Mouse (Mus musculus) liver, postnatal 0 days (tissue): ENCODE data around the gene Cpxm2. TPM values are rescaled to one million over a fixed set of nuclear protein-coding genes. Genes with fewer than 3 reads are reported as not detected.

Experiments
- ATAC-seq: fragments of 200-750 bp; cut with Nextera tagmentation; 2 replicates; pipeline ENCODE4 v1.8.0; 2017; ENCODE audit warnings: mild to moderate bottlenecking, moderate library complexity
- DNase-seq: peaks from one replicate; pipeline ENCODE4 v3.0.0-alpha.2; 2016
- H3K27ac ChIP-seq: fragments of 300-500 bp; sonication (generic); 2 replicates; pipeline ENCODE4 v1.5.1; 2014; ENCODE audit warnings: antibody characterized with exemption, moderate library complexity, mild to moderate bottlenecking, low read depth
- H3K27me3 ChIP-seq: fragments of 300-500 bp; sonication (generic); 2 replicates; pipeline ENCODE4 v1.6.1; 2014; ENCODE audit warnings: low read length, control low read depth, mixed read lengths; ENCODE audit not compliant: insufficient read depth
- H3K36me3 ChIP-seq: fragments of 300-500 bp; sonication (generic); replicated peaks from 2 replicates; pipeline ENCODE4 v1.6.1; 2014; ENCODE audit warnings: mild to moderate bottlenecking, control low read depth, low read length, moderate library complexity, mixed read lengths; ENCODE audit not compliant: insufficient read depth
- H3K4me1 ChIP-seq: fragments of 300-500 bp; sonication (generic); 2 replicates; pipeline ENCODE4 v1.6.1; 2014; ENCODE audit warnings: antibody characterized with exemption, mild to moderate bottlenecking, control low read depth; ENCODE audit not compliant: insufficient read depth
- H3K4me2 ChIP-seq: fragments of 300-500 bp; sonication (generic); 2 replicates; pipeline ENCODE4 v1.6.1; 2014; ENCODE audit warnings: low read depth, mild to moderate bottlenecking, low read length, moderate library complexity, mixed read lengths
- H3K4me3 ChIP-seq: fragments of 300-500 bp; sonication (generic); 2 replicates; pipeline ENCODE4 v1.5.1; 2014; ENCODE audit warnings: low read depth, low read length
- H3K9ac ChIP-seq: fragments of 300-500 bp; sonication (generic); replicated peaks from 2 replicates; pipeline ENCODE4 v1.6.1; 2014; ENCODE audit warnings: mild to moderate bottlenecking, moderate library complexity
- H3K9me3 ChIP-seq: fragments of 300-500 bp; sonication (generic); 2 replicates; pipeline ENCODE4 v1.6.1; 2016; ENCODE audit warnings: mild to moderate bottlenecking, control low read depth, low read length, mixed read lengths
- CTCF ChIP-seq: sonication (generic); IDR thresholded peaks from 2 replicates; pipeline ENCODE4 v1.5.1; 2016; ENCODE audit warnings: antibody characterized with exemption, low read depth
- EP300 ChIP-seq: IDR thresholded peaks from 2 replicates; pipeline ENCODE4 v1.6.1; 2016; ENCODE audit warnings: antibody characterized with exemption, low read depth, mild to moderate bottlenecking
- WGBS: fragments of 180-500 bp; shearing (Covaris S2); extraction: QIAGEN DNeasy Blood & Tissue Kit; methylation state at CpG from one replicate; pipeline ENCODE4 v1.1.7; 2014; ENCODE audit not compliant: insufficient replicate concordance; 5-methylcytosine and 5-hydroxymethylcytosine counted together
- polyA plus RNA-seq: library from polyadenylated mRNA; unstranded; fragments of >200 nt; fragmentation: Nextera tagmentation; extraction: Ambion mirVana; gene quantifications from 2 replicates; pipeline ENCODE4 v1.2.1, GENCODE M21; 2015

Gene Cpxm2
- polyA plus RNA-seq, 1 experiment from 2014 or later, result 0.56 TPM

DNA sequence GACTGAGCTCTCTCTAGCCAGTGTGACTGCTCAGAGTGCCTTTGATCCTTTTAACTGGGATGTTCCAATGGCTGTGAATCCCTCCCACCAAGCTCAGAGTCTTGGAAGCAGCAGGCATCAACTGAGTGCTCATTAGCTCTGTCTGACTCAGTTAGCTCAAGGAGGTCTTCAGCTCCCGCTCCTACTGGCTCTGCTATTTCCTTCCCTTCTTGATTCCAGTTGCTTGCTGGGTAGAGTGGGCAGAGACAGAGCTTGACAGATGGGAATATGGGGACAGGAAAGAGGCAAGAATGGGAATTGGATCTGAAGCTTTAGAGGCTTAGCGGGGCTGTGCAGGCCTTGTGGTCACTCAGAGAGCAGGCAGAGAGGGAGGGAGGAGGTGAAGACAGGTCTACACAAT, 19.8 kb upstream of the Cpxm2 start:
- DNase-seq (no peak), ATAC-seq (no peak)
- no peak overlapping the region for H3K27ac ChIP-seq
- H3K4me3 ChIP-seq, result no peak overlapping the region
- no peak overlapping the region for H3K4me2 ChIP-seq
- H3K9me3 ChIP-seq, result no peaks in the 10 kb centered on the region
- TF ChIP-seq EP300 (no peak), CTCF (no peak)
- no peaks in the 10 kb centered on the region for H3K4me1 ChIP-seq
- H3K27me3 ChIP-seq, result no peaks in the 10 kb centered on the region
- no peak overlapping the region for H3K9ac ChIP-seq
- H3K36me3 ChIP-seq, result no peaks in the 10 kb centered on the region
- whole genome bisulfite sequencing, result 77% methylated on average over 2 of the region's 2 CpGs

DNA sequence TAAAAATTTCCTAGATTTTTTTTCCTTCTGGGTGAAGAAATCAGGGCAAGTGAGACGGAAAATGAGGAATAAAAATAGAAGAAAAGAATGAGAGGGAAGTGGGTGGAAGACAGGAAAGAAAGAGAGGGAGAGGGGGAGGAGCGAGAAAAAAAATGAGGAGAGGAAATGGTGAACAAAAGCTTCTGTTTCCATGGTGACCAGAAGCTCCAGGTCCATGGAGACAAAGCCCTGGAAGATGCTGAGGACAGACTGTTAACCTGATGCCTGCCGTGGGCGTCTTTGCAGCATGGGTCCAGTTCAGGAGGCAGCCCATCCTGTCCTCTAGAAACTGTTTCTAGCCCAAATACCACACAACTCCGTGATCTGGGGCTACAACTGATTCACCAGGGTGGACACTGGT, 17.7 kb upstream of the Cpxm2 start:
- H3K4me3 ChIP-seq, result no peak overlapping the region
- H3K9ac ChIP-seq, result no peak overlapping the region
- WGBS, result 65% methylated on average over 5 of the region's 5 CpGs
- H3K9me3 ChIP-seq, result no peaks in the 10 kb centered on the region
- DNase-seq (no peak), ATAC-seq (no peak)
- H3K27me3 ChIP-seq, result no peaks in the 10 kb centered on the region
- TF ChIP-seq EP300, result no peak
- no peak for TF ChIP-seq CTCF
- H3K4me1 ChIP-seq, result no peaks in the 10 kb centered on the region
- no peak overlapping the region for H3K27ac ChIP-seq
- no peaks in the 10 kb centered on the region for H3K36me3 ChIP-seq
- no peak overlapping the region for H3K4me2 ChIP-seq

DNA sequence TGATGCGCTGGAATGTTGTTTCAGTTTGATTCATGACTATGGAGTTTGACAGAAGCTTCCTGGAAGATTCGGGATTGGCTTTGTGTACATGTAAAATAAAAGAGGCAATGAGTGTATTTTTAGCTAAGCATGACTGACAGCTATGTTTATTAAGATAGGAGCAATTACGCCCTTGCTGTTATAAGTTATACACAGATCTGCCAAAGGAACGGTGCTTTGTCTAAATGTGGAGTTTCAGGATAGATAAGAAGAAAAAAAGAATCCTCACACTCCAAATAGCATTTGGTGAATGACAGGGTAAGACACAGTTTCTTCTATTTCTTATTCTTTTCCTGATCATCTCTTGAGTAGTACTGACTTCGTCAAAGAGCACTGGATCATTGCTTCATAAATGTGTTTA, 17.2 kb upstream of the Cpxm2 start:
- Histone ChIP-seq H3K9ac (no peak overlapping the region), H3K36me3 (no peaks in the 10 kb centered on the region), H3K27ac (no peak overlapping the region), H3K4me3 (no peak overlapping the region), H3K9me3 (no peaks in the 10 kb centered on the region), H3K4me1 (no peaks in the 10 kb centered on the region), H3K27me3 (no peaks in the 10 kb centered on the region), H3K4me2 (no peak overlapping the region)
- no peak for ATAC-seq
- DNase-seq, result no peak
- whole genome bisulfite sequencing, result 68% methylated on average over 5 of the region's 5 CpGs
- TF ChIP-seq EP300, result no peak
- no peak for TF ChIP-seq CTCF

DNA sequence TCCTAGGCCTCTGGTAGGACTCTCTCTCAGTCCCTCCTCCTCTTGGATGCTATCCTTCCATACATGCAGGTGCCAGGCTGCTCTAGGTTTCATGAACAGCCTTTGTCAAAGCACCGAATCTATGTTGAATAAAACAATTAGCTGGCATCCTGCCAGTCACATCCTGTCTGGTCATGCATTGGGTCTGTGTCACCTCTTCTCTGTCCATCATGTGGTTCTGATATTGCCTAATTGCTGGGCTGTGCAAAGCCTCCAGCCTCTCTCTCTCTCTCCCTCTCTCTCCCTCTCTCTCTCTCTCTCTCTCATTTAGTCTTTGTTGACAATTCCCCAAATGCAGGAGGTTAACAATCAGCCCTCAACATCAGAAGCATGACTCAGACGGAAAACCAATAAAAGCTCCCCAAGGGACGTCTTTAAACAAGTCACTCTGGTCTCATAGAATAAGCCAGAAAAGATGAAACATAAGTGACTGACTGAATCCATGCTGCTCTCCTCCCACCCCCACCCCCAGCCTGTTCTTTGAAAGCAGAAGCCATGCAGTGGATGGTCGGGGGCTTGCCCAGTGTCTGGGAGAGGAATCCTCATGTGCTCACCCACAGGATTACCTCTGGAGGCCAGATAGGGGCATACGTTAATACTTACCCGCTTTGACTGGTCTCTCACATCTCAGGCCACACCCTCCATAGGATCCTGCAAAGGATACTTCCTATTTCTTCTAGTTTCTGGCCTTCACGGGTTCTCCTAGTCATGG, 15.1 kb upstream of the Cpxm2 start:
- ATAC-seq (no peak), DNase-seq (no peak)
- Histone ChIP-seq H3K4me2 (no peak overlapping the region), H3K27me3 (no peaks in the 10 kb centered on the region), H3K36me3 (no peaks in the 10 kb centered on the region), H3K4me3 (no peak overlapping the region), H3K9ac (no peak overlapping the region), H3K4me1 (no peaks in the 10 kb centered on the region), H3K27ac (no peak overlapping the region), H3K9me3 (no peaks in the 10 kb centered on the region)
- 57% methylated on average over 7 of the region's 7 CpGs for WGBS
- TF ChIP-seq EP300 (no peak), CTCF (no peak)

DNA sequence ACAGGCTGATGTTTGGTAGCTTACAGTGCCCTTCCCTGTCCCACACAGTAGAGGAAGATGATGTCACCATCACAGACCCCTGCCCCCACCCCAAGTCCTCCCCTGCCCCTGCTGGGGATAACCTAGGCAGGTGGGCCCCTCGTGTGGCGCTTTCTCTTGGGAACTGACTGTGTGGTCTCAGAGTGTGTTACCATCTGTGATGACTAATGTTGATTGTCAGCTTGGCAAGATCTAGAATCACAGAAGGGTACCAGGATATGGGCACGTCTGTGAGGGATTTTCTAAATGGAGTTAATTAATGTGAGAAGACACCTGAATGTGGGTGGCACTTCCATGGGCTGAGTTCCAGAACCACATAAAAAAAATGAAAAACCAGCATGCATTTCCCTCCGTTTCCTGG, 12.7 kb upstream of the Cpxm2 start:
- Histone ChIP-seq H3K4me2 (no peak overlapping the region), H3K27me3 (no peaks in the 10 kb centered on the region), H3K9me3 (no peaks in the 10 kb centered on the region), H3K36me3 (no peaks in the 10 kb centered on the region), H3K27ac (no peak overlapping the region), H3K9ac (no peak overlapping the region), H3K4me3 (no peak overlapping the region), H3K4me1 (no peaks in the 10 kb centered on the region)
- no peak for DNase-seq
- TF ChIP-seq EP300 (no peak), CTCF (no peak)
- ATAC-seq, result no peak
- 71% methylated on average over 4 of the region's 4 CpGs for WGBS

DNA sequence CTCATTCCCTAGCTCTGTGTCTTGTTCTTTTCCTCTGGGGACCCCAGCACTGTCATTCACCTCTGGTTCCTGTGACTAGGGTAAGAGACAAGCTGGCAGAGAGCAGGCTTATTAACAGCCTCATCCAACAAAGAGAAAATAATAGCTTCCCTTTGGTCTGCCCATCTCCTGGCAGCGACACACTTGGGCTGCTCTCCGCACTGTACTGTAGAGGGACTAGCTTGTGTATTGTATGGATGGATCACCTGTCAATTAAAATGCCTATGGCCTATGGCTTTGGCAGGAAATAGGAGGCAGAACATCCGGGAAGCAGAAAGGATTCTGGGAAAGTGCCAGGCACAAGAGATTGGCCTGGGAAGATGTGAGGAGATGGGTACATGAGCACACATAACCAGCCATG, 7.7 kb upstream of the Cpxm2 start:
- Histone ChIP-seq H3K36me3 (no peaks in the 10 kb centered on the region), H3K27ac (no peak overlapping the region), H3K4me1 (no peaks in the 10 kb centered on the region), H3K9me3 (no peaks in the 10 kb centered on the region), H3K27me3 (no peaks in the 10 kb centered on the region), H3K9ac (no peak overlapping the region), H3K4me3 (no peak overlapping the region), H3K4me2 (no peak overlapping the region)
- ATAC-seq, result no peak
- no peak for DNase-seq
- TF ChIP-seq CTCF, result no peak
- TF ChIP-seq EP300, result no peak
- 72% methylated on average over 3 of the region's 3 CpGs for WGBS
